Mouse (Mus musculus) testis, adult 2 months (tissue): Measurements from ENCODE around the gene Cfap74.

ENCODE experiments used
- CTCF ChIP-seq: fragments of 200-500 bp; IDR thresholded peaks from 2 replicates; pipeline ENCODE4 v1.5.1; 2012; ENCODE audit warnings: low read depth, mild to moderate bottlenecking, inconsistent platforms, low read length, moderate library complexity; ENCODE audit not compliant: control insufficient read depth, insufficient read depth, insufficient replicate concordance
- POLR2A ChIP-seq: fragments of 200-500 bp; IDR thresholded peaks from 2 replicates; pipeline ENCODE4 v1.6.1; 2012; ENCODE audit warnings: low read depth, mild to moderate bottlenecking, inconsistent platforms, low read length, moderate library complexity; ENCODE audit not compliant: control insufficient read depth

- no peak for TF ChIP-seq CTCF
- TF ChIP-seq POLR2A: no peak
Measured at GRCm38 (mm10) chr4:155463611-155464010, 54.6 kb downstream of the Cfap74 start.
